Mouse (Mus musculus): ENCODE results near the gene Por. TPM values are rescaled to one million over a fixed set of nuclear protein-coding genes. Genes with fewer than 3 reads are reported as not detected.

The Por gene
- total and polyA plus RNA-seq, 3 experiments: 63.0 to 93.6 (median 77.4) TPM

DNA sequence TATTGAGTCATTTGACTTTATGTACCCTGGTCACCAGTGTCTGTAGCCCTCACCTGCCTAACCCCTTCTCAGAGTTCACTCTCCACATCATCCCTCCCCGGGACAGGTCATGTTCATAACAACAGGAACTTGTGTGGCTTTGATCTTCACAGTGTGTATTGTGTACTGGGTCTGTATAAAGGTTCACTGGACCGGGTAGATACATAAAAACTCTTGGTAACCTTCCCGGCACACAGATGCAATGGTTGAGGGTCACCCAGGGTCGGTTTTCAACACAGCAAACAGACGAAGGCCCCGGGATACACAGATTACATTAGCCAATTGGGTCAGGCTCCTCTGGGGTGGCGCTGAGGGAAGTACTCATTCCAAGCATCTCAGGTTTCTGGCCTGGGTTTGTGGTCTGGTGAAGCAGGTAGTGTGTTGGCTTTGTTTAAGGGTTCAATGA, 25.5 kb downstream of the Por start:
- 45% methylated on average over 7 of the region's 7 CpGs for WGBS
- no peak overlapping the region for H3K4me3 ChIP-seq
- no peak for DNase-seq
- H3K27me3 ChIP-seq (ENCODE audit: control insufficient read depth, insufficient read depth, low read length): no peaks in the 10 kb centered on the region
- H3K36me3 ChIP-seq (ENCODE audit: control insufficient read depth, insufficient read depth, low read length): peaks cover 2% of the 10 kb centered on the region
- H3K4me1 ChIP-seq (ENCODE audit: control insufficient read depth, insufficient read depth, low read length): peaks cover 4% of the 10 kb centered on the region
- peaks cover 3% of the 10 kb centered on the region for H3K79me2 ChIP-seq (replicated peaks; ENCODE audit: control insufficient read depth, insufficient read depth, low read length)
- H3K27ac ChIP-seq: no peak overlapping the region
- H3K9ac ChIP-seq (ENCODE audit: low read depth, low read length): no peak overlapping the region
- intact Hi-C loops (cut with DNase I): no loop called here
- TF ChIP-seq EP300 (IDR thresholded peaks at IDR 0.05; ENCODE audit: insufficient read depth, low read depth, low read length) (no peak), CTCF (IDR thresholded peaks at IDR 0.05) (no peak), POLR2A (IDR thresholded peaks at IDR 0.05; ENCODE audit: insufficient read depth, low read depth, low read length) (no peak)

GRCm38 (mm10) chr5:135697711-135698111, 27.9 kb downstream of the Por start:
- DNase-seq: no peak
- TF ChIP-seq CTCF (IDR thresholded peaks at IDR 0.05) (no peak), POLR2A (IDR thresholded peaks at IDR 0.05; ENCODE audit: insufficient read depth, low read depth, low read length) (no peak), EP300 (IDR thresholded peaks at IDR 0.05; ENCODE audit: insufficient read depth, low read depth, low read length) (no peak)
- Histone ChIP-seq H3K4me1 (ENCODE audit: control insufficient read depth, insufficient read depth, low read length) (peaks cover 15% of the 10 kb centered on the region), H3K9ac (ENCODE audit: low read depth, low read length) (no peak overlapping the region), H3K27ac (no peak overlapping the region), H3K4me3 (no peak overlapping the region), H3K79me2 (replicated peaks; ENCODE audit: control insufficient read depth, insufficient read depth, low read length) (no peaks in the 10 kb centered on the region; the same call in none of the 2 replicates), H3K27me3 (ENCODE audit: control insufficient read depth, insufficient read depth, low read length) (no peaks in the 10 kb centered on the region), H3K36me3 (ENCODE audit: control insufficient read depth, insufficient read depth, low read length) (no peaks in the 10 kb centered on the region; the same call in 1 of the 2 replicates)
- intact Hi-C loops (cut with DNase I): no loop called here
- WGBS: 35% methylated on average over 5 of the region's 5 CpGs

DNA sequence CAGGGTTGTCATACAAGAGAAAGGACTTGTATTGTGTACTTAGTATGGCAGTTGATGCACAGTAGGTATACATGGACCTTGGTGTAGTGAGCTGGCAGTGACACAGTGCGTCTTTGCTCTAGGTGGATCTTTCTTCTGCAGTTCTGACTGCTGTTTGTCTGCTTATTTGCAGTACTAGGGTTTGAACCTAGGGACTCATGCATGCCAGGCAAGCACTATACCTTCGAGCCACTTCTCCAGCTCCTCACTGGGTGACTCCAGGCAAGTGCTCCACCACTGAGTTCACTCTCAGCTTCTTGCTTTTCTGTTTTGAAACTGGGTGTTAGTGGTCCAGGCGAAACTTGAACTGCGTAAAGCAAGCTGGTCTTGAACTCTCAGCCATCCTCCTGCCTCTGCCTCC, 31.8 kb downstream of the Por start:
- DNase-seq: no peak
- no peaks in the 10 kb centered on the region; the same call in 1 of the 2 replicates for H3K36me3 ChIP-seq (ENCODE audit: control insufficient read depth, insufficient read depth, low read length)
- TF ChIP-seq EP300 (IDR thresholded peaks at IDR 0.05; ENCODE audit: insufficient read depth, low read depth, low read length): no peak
- TF ChIP-seq CTCF (IDR thresholded peaks at IDR 0.05): no peak
- no peak for TF ChIP-seq POLR2A (IDR thresholded peaks at IDR 0.05; ENCODE audit: insufficient read depth, low read depth, low read length)
- peaks cover 21% of the 10 kb centered on the region for H3K4me1 ChIP-seq (ENCODE audit: control insufficient read depth, insufficient read depth, low read length)
- whole genome bisulfite sequencing: 95% methylated on average over 4 of the region's 4 CpGs
- H3K9ac ChIP-seq (ENCODE audit: low read depth, low read length): no peak overlapping the region; the same call in 1 of the 2 replicates
- no peak overlapping the region; the same call in 1 of the 2 replicates for H3K27ac ChIP-seq
- intact Hi-C loops (cut with DNase I): no loop called here
- no peaks in the 10 kb centered on the region for H3K27me3 ChIP-seq (ENCODE audit: control insufficient read depth, insufficient read depth, low read length)
- peaks cover 1% of the 10 kb centered on the region; the same call in 1 of the 2 replicates for H3K79me2 ChIP-seq (replicated peaks; ENCODE audit: control insufficient read depth, insufficient read depth, low read length)
- no peak overlapping the region for H3K4me3 ChIP-seq

DNA sequence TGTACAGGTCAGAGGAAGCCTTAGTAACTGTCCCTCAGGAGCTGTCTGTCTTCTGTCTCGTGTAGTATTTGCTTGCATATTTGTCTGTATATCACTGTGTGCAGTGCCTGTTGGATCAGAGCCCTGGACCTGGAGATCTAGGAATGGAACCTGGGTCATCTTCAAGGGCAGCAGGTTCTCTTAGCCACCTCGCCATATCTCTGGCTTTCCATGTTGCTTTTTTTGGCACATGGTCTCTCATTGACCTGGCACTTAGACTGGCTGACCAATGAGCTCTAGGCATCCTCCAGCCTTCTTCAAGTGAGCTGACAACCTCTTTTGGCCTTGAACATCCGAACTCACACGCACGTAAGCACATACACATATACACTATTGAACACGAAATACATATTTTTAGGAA, 32.4 kb downstream of the Por start:
- no peaks in the 10 kb centered on the region; the same call in 1 of the 2 replicates for H3K36me3 ChIP-seq (ENCODE audit: control insufficient read depth, insufficient read depth, low read length)
- WGBS: 50% methylated on average over 6 of the region's 6 CpGs

GRCm38 (mm10) chr5:135702682-135703192, 32.9 kb downstream of the Por start:
- no peak overlapping the region for H3K4me3 ChIP-seq
- DNase-seq: peak in 1 of 2 experiments; percentile 51
- peak overlapping the region; percentile 58 for H3K27ac ChIP-seq
- no peaks in the 10 kb centered on the region; the same call in 1 of the 2 replicates for H3K36me3 ChIP-seq (ENCODE audit: control insufficient read depth, insufficient read depth, low read length)
- H3K9ac ChIP-seq (ENCODE audit: low read depth, low read length): no peak overlapping the region
- H3K79me2 ChIP-seq (replicated peaks; ENCODE audit: control insufficient read depth, insufficient read depth, low read length): peaks cover 1% of the 10 kb centered on the region; the same call in 1 of the 2 replicates
- intact Hi-C loops (cut with DNase I): no loop called here
- WGBS: 24% methylated on average over 15 of the region's 15 CpGs
- TF ChIP-seq POLR2A (IDR thresholded peaks at IDR 0.05; ENCODE audit: insufficient read depth, low read depth, low read length) (no peak), EP300 (IDR thresholded peaks at IDR 0.05; ENCODE audit: insufficient read depth, low read depth, low read length) (0 out of 2 replicates have a peak, but pooled peaks have one; percentile 20), CTCF (IDR thresholded peaks at IDR 0.05) (peak; percentile 26)
- no peaks in the 10 kb centered on the region for H3K27me3 ChIP-seq (ENCODE audit: control insufficient read depth, insufficient read depth, low read length)
- peaks cover 18% of the 10 kb centered on the region for H3K4me1 ChIP-seq (ENCODE audit: control insufficient read depth, insufficient read depth, low read length)

More for the DNA sequence above, 32.4 kb downstream of the Por start:
- peak overlapping the region; percentile 58 for H3K27ac ChIP-seq
- H3K79me2 ChIP-seq (replicated peaks; ENCODE audit: control insufficient read depth, insufficient read depth, low read length): peaks cover 1% of the 10 kb centered on the region; the same call in 1 of the 2 replicates
- H3K4me3 ChIP-seq: no peak overlapping the region
- peak in 1 of 2 experiments; percentile 58 for DNase-seq
- intact Hi-C loops (cut with DNase I): no loop called here
- TF ChIP-seq EP300 (IDR thresholded peaks at IDR 0.05; ENCODE audit: insufficient read depth, low read depth, low read length) (peak; percentile 40; the same call in 1 of the 2 replicates), POLR2A (IDR thresholded peaks at IDR 0.05; ENCODE audit: insufficient read depth, low read depth, low read length) (no peak)
- peaks cover 20% of the 10 kb centered on the region for H3K4me1 ChIP-seq (ENCODE audit: control insufficient read depth, insufficient read depth, low read length)
- H3K27me3 ChIP-seq (ENCODE audit: control insufficient read depth, insufficient read depth, low read length): no peaks in the 10 kb centered on the region
- H3K9ac ChIP-seq (ENCODE audit: low read depth, low read length): no peak overlapping the region; the same call in 1 of the 2 replicates

GRCm38 (mm10) chr5:135703431-135703830, 33.6 kb downstream of the Por start:
- WGBS: 93% methylated on average over 7 of the region's 7 CpGs
- Histone ChIP-seq H3K9ac (ENCODE audit: low read depth, low read length) (no peak overlapping the region), H3K79me2 (replicated peaks; ENCODE audit: control insufficient read depth, insufficient read depth, low read length) (peaks cover 1% of the 10 kb centered on the region; the same call in 1 of the 2 replicates), H3K27ac (peak overlapping the region; percentile 23), H3K4me1 (ENCODE audit: control insufficient read depth, insufficient read depth, low read length) (peaks cover 24% of the 10 kb centered on the region), H3K27me3 (ENCODE audit: control insufficient read depth, insufficient read depth, low read length) (no peaks in the 10 kb centered on the region), H3K4me3 (no peak overlapping the region), H3K36me3 (ENCODE audit: control insufficient read depth, insufficient read depth, low read length) (no peaks in the 10 kb centered on the region; the same call in 1 of the 2 replicates)
- intact Hi-C loops (cut with DNase I): no loop called here
- no peak for DNase-seq
- TF ChIP-seq EP300 (IDR thresholded peaks at IDR 0.05; ENCODE audit: insufficient read depth, low read depth, low read length) (no peak), CTCF (IDR thresholded peaks at IDR 0.05) (no peak), POLR2A (IDR thresholded peaks at IDR 0.05; ENCODE audit: insufficient read depth, low read depth, low read length) (no peak)
